Mouse (Mus musculus): ENCODE results near the gene Pdcd2. TPM values are rescaled to one million over a fixed set of nuclear protein-coding genes. Genes with fewer than 3 reads are reported as not detected.

Pdcd2 gene
- polyA plus RNA-seq, 1 experiment from 2014 or later = 65.8 TPM

GRCm38 (mm10) chr17:15540309-15540708 is 13.2 kb upstream of the Pdcd2 start:
- DNase-seq (ENCODE audit: low spot score, missing footprints) (no peak), ATAC-seq (ENCODE audit: low FRiP score) (no peak)
- peaks cover 5% of the 10 kb centered on the region for H3K27me3 ChIP-seq (ENCODE audit: control insufficient read depth, insufficient read depth, low read length)

GRCm38 (mm10) chr17:15536457-15536904 is 9.4 kb upstream of the Pdcd2 start:
- ATAC-seq (ENCODE audit: low FRiP score) = peak; percentile 85; the same call in 1 of the 2 replicates
- 0% methylated on average over 27 of the region's 33 CpGs for WGBS
- no peak overlapping the region for H3K27ac ChIP-seq (ENCODE audit: low read depth, low read length)

More at GRCm38 (mm10) chr17:15540309-15540708, 13.2 kb upstream of the Pdcd2 start:
- Histone ChIP-seq H3K4me1 (ENCODE audit: control insufficient read depth, insufficient read depth, low read length) (no peaks in the 10 kb centered on the region), H3K9me3 (ENCODE audit: control insufficient read depth, low read length) (no peaks in the 10 kb centered on the region), H3K36me3 (ENCODE audit: control insufficient read depth, insufficient read depth, low read length) (no peaks in the 10 kb centered on the region), H3K27ac (ENCODE audit: low read depth, low read length) (no peak overlapping the region), H3K4me3 (ENCODE audit: low read depth, low read length) (no peak overlapping the region), H3K9ac (ENCODE audit: low read length) (no peak overlapping the region), H3K4me2 (no peak overlapping the region)
- WGBS = 80% methylated on average over 4 of the region's 4 CpGs

GRCm38 (mm10) chr17:15535943-15536342 is 8.8 kb upstream of the Pdcd2 start:
- Histone ChIP-seq H3K4me2 (peak overlapping the region; percentile 86), H3K36me3 (ENCODE audit: control insufficient read depth, insufficient read depth, low read length) (no peaks in the 10 kb centered on the region), H3K4me1 (ENCODE audit: control insufficient read depth, insufficient read depth, low read length) (no peaks in the 10 kb centered on the region), H3K27me3 (ENCODE audit: control insufficient read depth, insufficient read depth, low read length) (peaks cover 9% of the 10 kb centered on the region), H3K4me3 (ENCODE audit: low read depth, low read length) (peak overlapping the region; percentile 46), H3K9ac (ENCODE audit: low read length) (peak overlapping the region; percentile 67; the same call in 1 of the 2 replicates), H3K27ac (ENCODE audit: low read depth, low read length) (no peak overlapping the region), H3K9me3 (ENCODE audit: control insufficient read depth, low read length) (no peaks in the 10 kb centered on the region)
- ATAC-seq (ENCODE audit: low FRiP score) = no peak
- WGBS = 17% methylated on average over 8 of the region's 8 CpGs
- peak; percentile 90 for DNase-seq (ENCODE audit: low spot score, missing footprints)

More at GRCm38 (mm10) chr17:15536457-15536904, 9.4 kb upstream of the Pdcd2 start:
- H3K4me2 ChIP-seq = peak overlapping the region; percentile 86
- peak overlapping the region; percentile 67 for H3K9ac ChIP-seq (ENCODE audit: low read length)
- peak overlapping the region; percentile 46 for H3K4me3 ChIP-seq (ENCODE audit: low read depth, low read length)
- H3K4me1 ChIP-seq (ENCODE audit: control insufficient read depth, insufficient read depth, low read length) = no peaks in the 10 kb centered on the region
- no peaks in the 10 kb centered on the region for H3K9me3 ChIP-seq (ENCODE audit: control insufficient read depth, low read length)
- H3K36me3 ChIP-seq (ENCODE audit: control insufficient read depth, insufficient read depth, low read length) = no peaks in the 10 kb centered on the region
- DNase-seq (ENCODE audit: low spot score, missing footprints) = peak; percentile 91
- H3K27me3 ChIP-seq (ENCODE audit: control insufficient read depth, insufficient read depth, low read length) = peaks cover 9% of the 10 kb centered on the region

- ATAC-seq (ENCODE audit: low FRiP score) = no peak
- 71% methylated on average over 11 of the region's 11 CpGs for WGBS
- Histone ChIP-seq H3K4me3 (ENCODE audit: low read depth, low read length) (no peak overlapping the region), H3K4me1 (ENCODE audit: control insufficient read depth, insufficient read depth, low read length) (no peaks in the 10 kb centered on the region), H3K36me3 (ENCODE audit: control insufficient read depth, insufficient read depth, low read length) (no peaks in the 10 kb centered on the region), H3K27me3 (ENCODE audit: control insufficient read depth, insufficient read depth, low read length) (peaks cover 9% of the 10 kb centered on the region), H3K9ac (ENCODE audit: low read length) (no peak overlapping the region), H3K27ac (ENCODE audit: low read depth, low read length) (no peak overlapping the region), H3K9me3 (ENCODE audit: control insufficient read depth, low read length) (no peaks in the 10 kb centered on the region), H3K4me2 (no peak overlapping the region)
- DNase-seq (ENCODE audit: low spot score, missing footprints) = no peak
Measured at GRCm38 (mm10) chr17:15535162-15535800, 8.2 kb upstream of the Pdcd2 start.

DNA sequence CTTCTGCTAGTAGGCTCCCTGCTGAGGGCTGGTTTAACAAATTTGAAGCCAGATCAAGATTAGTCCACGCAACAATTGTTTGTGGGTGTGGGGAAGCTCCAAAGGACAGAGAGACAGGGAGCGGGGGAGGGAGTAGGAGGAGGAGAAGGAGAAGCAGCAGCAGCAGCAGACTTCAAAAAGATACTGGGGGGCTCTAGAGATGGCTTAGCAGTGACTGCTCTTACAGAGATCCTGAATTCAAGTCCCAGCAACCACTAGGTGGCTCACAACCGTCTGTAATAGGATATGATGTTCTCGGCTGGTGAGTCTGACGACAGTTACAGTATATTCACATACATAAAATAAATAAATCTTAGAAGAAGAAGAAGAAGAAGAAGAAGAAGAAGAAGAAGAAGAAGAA is 3.0 kb upstream of the Pdcd2 start:
- no peak overlapping the region for H3K27ac ChIP-seq (ENCODE audit: low read depth, low read length)
- ATAC-seq (ENCODE audit: low FRiP score) (no peak), DNase-seq (ENCODE audit: low spot score, missing footprints) (peak; percentile 85)
- no peak overlapping the region for H3K4me2 ChIP-seq
- 4% methylated on average over 5 of the region's 5 CpGs for WGBS
- H3K27me3 ChIP-seq (ENCODE audit: control insufficient read depth, insufficient read depth, low read length) = peaks cover 2% of the 10 kb centered on the region; the same call in 1 of the 2 replicates
- H3K9me3 ChIP-seq (ENCODE audit: control insufficient read depth, low read length) = no peaks in the 10 kb centered on the region
- no peak overlapping the region for H3K9ac ChIP-seq (ENCODE audit: low read length)
- no peak overlapping the region for H3K4me3 ChIP-seq (ENCODE audit: low read depth, low read length)
- peaks cover 5% of the 10 kb centered on the region; the same call in 1 of the 2 replicates for H3K4me1 ChIP-seq (ENCODE audit: control insufficient read depth, insufficient read depth, low read length)
- no peaks in the 10 kb centered on the region for H3K36me3 ChIP-seq (ENCODE audit: control insufficient read depth, insufficient read depth, low read length)

GRCm38 (mm10) chr17:15528887-15529286 is 1.8 kb upstream of the Pdcd2 start:
- Histone ChIP-seq H3K27ac (ENCODE audit: low read depth, low read length) (no peak overlapping the region), H3K4me3 (ENCODE audit: low read depth, low read length) (no peak overlapping the region), H3K9me3 (ENCODE audit: control insufficient read depth, low read length) (no peaks in the 10 kb centered on the region), H3K27me3 (ENCODE audit: control insufficient read depth, insufficient read depth, low read length) (no peaks in the 10 kb centered on the region), H3K4me2 (no peak overlapping the region), H3K4me1 (ENCODE audit: control insufficient read depth, insufficient read depth, low read length) (peaks cover 5% of the 10 kb centered on the region; the same call in 1 of the 2 replicates), H3K9ac (ENCODE audit: low read length) (no peak overlapping the region), H3K36me3 (ENCODE audit: control insufficient read depth, insufficient read depth, low read length) (0 out of 2 replicates have a peak, but pooled peaks cover 2% of the 10 kb centered on the region)
- DNase-seq (ENCODE audit: low spot score, missing footprints) (no peak), ATAC-seq (ENCODE audit: low FRiP score) (no peak)
- 86% methylated on average over 2 of the region's 2 CpGs for WGBS

DNA sequence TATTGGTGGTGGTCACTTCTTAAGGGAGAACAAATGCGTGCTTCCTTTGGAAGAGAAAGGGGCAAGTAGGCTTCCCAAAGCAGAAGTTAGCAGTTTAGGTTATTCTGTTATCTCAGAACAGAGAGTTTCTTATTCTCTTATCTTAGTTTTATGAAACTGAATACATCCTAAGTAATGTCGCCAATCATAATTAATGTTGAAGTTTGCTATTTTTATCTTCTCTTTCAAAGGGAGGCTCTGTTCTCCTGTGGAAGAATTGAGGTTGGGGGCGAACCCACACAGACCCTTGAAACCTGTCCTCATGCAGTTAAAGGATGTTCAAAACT is 673 bp upstream of the Pdcd2 start:
- 60% methylated on average over 3 of the region's 3 CpGs for WGBS
- H3K9me3 ChIP-seq (ENCODE audit: control insufficient read depth, low read length) = no peaks in the 10 kb centered on the region
- H3K27me3 ChIP-seq (ENCODE audit: control insufficient read depth, insufficient read depth, low read length) = no peaks in the 10 kb centered on the region
- DNase-seq (ENCODE audit: low spot score, missing footprints) (peak; percentile 62), ATAC-seq (ENCODE audit: low FRiP score) (no peak)
- peak overlapping the region; percentile 78 for H3K4me3 ChIP-seq (ENCODE audit: low read depth, low read length)
- H3K4me2 ChIP-seq = peak overlapping the region; percentile 61
- peaks cover 5% of the 10 kb centered on the region; the same call in 1 of the 2 replicates for H3K4me1 ChIP-seq (ENCODE audit: control insufficient read depth, insufficient read depth, low read length)
- 0 out of 2 replicates have a peak, but pooled peaks cover 2% of the 10 kb centered on the region for H3K36me3 ChIP-seq (ENCODE audit: control insufficient read depth, insufficient read depth, low read length)
- peak overlapping the region; percentile 86 for H3K9ac ChIP-seq (ENCODE audit: low read length)
- H3K27ac ChIP-seq (ENCODE audit: low read depth, low read length) = no peak overlapping the region

GRCm38 (mm10) chr17:15526304-15526703 is 797 bp downstream of the Pdcd2 start:
- H3K4me2 ChIP-seq = peak overlapping the region; percentile 61
- ATAC-seq (ENCODE audit: low FRiP score) (no peak), DNase-seq (ENCODE audit: low spot score, missing footprints) (peak; percentile 83)
- peak overlapping the region; percentile 78 for H3K4me3 ChIP-seq (ENCODE audit: low read depth, low read length)
- H3K27me3 ChIP-seq (ENCODE audit: control insufficient read depth, insufficient read depth, low read length) = no peaks in the 10 kb centered on the region
- no peak overlapping the region for H3K27ac ChIP-seq (ENCODE audit: low read depth, low read length)
- H3K9ac ChIP-seq (ENCODE audit: low read length) = peak overlapping the region; percentile 86
- peaks cover 2% of the 10 kb centered on the region; the same call in 1 of the 2 replicates for H3K36me3 ChIP-seq (ENCODE audit: control insufficient read depth, insufficient read depth, low read length)
- peaks cover 5% of the 10 kb centered on the region; the same call in 1 of the 2 replicates for H3K4me1 ChIP-seq (ENCODE audit: control insufficient read depth, insufficient read depth, low read length)
- no peaks in the 10 kb centered on the region for H3K9me3 ChIP-seq (ENCODE audit: control insufficient read depth, low read length)
- WGBS = 20% methylated on average over 10 of the region's 10 CpGs

GRCm38 (mm10) chr17:15518766-15519165 is 8.3 kb downstream of the Pdcd2 start:
- H3K27ac ChIP-seq (ENCODE audit: low read depth, low read length) = no peak overlapping the region
- H3K36me3 ChIP-seq (ENCODE audit: control insufficient read depth, insufficient read depth, low read length) = peaks cover 24% of the 10 kb centered on the region
- H3K4me2 ChIP-seq = no peak overlapping the region
- H3K27me3 ChIP-seq (ENCODE audit: control insufficient read depth, insufficient read depth, low read length) = no peaks in the 10 kb centered on the region
- 97% methylated on average over 1 of the region's 1 CpGs for WGBS
- ATAC-seq (ENCODE audit: low FRiP score) (no peak), DNase-seq (ENCODE audit: low spot score, missing footprints) (no peak)
- no peak overlapping the region for H3K9ac ChIP-seq (ENCODE audit: low read length)
- no peaks in the 10 kb centered on the region for H3K9me3 ChIP-seq (ENCODE audit: control insufficient read depth, low read length)
- no peaks in the 10 kb centered on the region for H3K4me1 ChIP-seq (ENCODE audit: control insufficient read depth, insufficient read depth, low read length)
- no peak overlapping the region for H3K4me3 ChIP-seq (ENCODE audit: low read depth, low read length)

Measured in midbrain, embryonic 11.5 days (tissue).